Mouse (Mus musculus) heart, embryonic 12.5 days (tissue): Measurements from ENCODE around the gene Styxl1. TPM values are rescaled to one million over a fixed set of nuclear protein-coding genes. Genes with fewer than 3 reads are reported as not detected.

ENCODE experiments used
- ATAC-seq: fragments of 200-750 bp; cut with Nextera tagmentation; 2 replicates; pipeline ENCODE4 v1.8.0; 2017; ENCODE audit warnings: moderate TSS enrichment, moderate library complexity; ENCODE audit not compliant: insufficient number of reproducible peaks, low FRiP score
- H3K27ac ChIP-seq: fragments of 300-500 bp; sonication (generic); 2 replicates; pipeline ENCODE4 v1.5.1; 2016; ENCODE audit warnings: mild to moderate bottlenecking, moderate library complexity; ENCODE audit not compliant: poor library complexity, severe bottlenecking
- H3K27me3 ChIP-seq: fragments of 300-500 bp; sonication (generic); replicated peaks from 2 replicates; pipeline ENCODE4 v1.6.1; 2016; ENCODE audit warnings: mild to moderate bottlenecking, moderate library complexity
- H3K36me3 ChIP-seq: fragments of 300-500 bp; sonication (generic); 2 replicates; pipeline ENCODE4 v1.6.1; 2016; ENCODE audit warnings: mild to moderate bottlenecking, moderate library complexity
- H3K4me1 ChIP-seq: fragments of 300-500 bp; sonication (generic); replicated peaks from 2 replicates; pipeline ENCODE4 v1.6.1; 2016; ENCODE audit warnings: mild to moderate bottlenecking
- H3K4me2 ChIP-seq: fragments of 300-500 bp; sonication (generic); 2 replicates; pipeline ENCODE4 v1.6.1; 2016; ENCODE audit warnings: mild to moderate bottlenecking, moderate library complexity
- H3K4me3 ChIP-seq: fragments of 300-500 bp; sonication (generic); 2 replicates; pipeline ENCODE4 v1.5.1; 2016; ENCODE audit warnings: mild to moderate bottlenecking
- H3K9ac ChIP-seq: fragments of 300-500 bp; sonication (generic); 2 replicates; pipeline ENCODE4 v1.6.1; 2016; ENCODE audit warnings: mild to moderate bottlenecking, moderate library complexity
- H3K9me3 ChIP-seq: fragments of 300-500 bp; sonication (generic); replicated peaks from 2 replicates; pipeline ENCODE4 v1.6.1; 2016; ENCODE audit warnings: mild to moderate bottlenecking, moderate library complexity
- WGBS: fragments of 180-500 bp; shearing (Covaris S2); methylation state at CpG from one replicate; pipeline ENCODE4 v1.1.7; 2016; 5-methylcytosine and 5-hydroxymethylcytosine counted together
- polyA plus RNA-seq: library from polyadenylated mRNA; unstranded; fragments of >200 nt; fragmentation: Nextera tagmentation; extraction: Ambion mirVana; gene quantifications from 2 replicates; pipeline ENCODE4 v1.2.1, GENCODE M21; 2016

Gene Styxl1
- polyA plus RNA-seq, 1 experiment from 2014 or later, result not detected

- H3K9ac ChIP-seq, result no peak overlapping the region
- H3K27me3 ChIP-seq, result no peaks in the 10 kb centered on the region
- H3K4me1 ChIP-seq, result peaks cover 9% of the 10 kb centered on the region; the same call in 1 of the 2 replicates
- WGBS, result 92% methylated on average over 16 of the region's 16 CpGs
- no peak overlapping the region for H3K4me2 ChIP-seq
- H3K36me3 ChIP-seq, result peaks cover 74% of the 10 kb centered on the region
- no peaks in the 10 kb centered on the region for H3K9me3 ChIP-seq
- no peak overlapping the region for H3K27ac ChIP-seq
- ATAC-seq, result no peak
- no peak overlapping the region for H3K4me3 ChIP-seq
Observed at GRCm38 (mm10) chr5:135736544-135736943, 41.6 kb downstream of the Styxl1 start.

GRCm38 (mm10) chr5:135735741-135736140, 42.4 kb downstream of the Styxl1 start:
- H3K4me2 ChIP-seq, result no peak overlapping the region
- 87% methylated on average over 13 of the region's 13 CpGs for WGBS
- H3K9ac ChIP-seq, result no peak overlapping the region
- no peak for ATAC-seq
- no peak overlapping the region for H3K27ac ChIP-seq
- peaks cover 9% of the 10 kb centered on the region; the same call in 1 of the 2 replicates for H3K4me1 ChIP-seq
- peaks cover 74% of the 10 kb centered on the region for H3K36me3 ChIP-seq
- no peaks in the 10 kb centered on the region for H3K9me3 ChIP-seq
- no peaks in the 10 kb centered on the region for H3K27me3 ChIP-seq
- H3K4me3 ChIP-seq, result no peak overlapping the region

DNA sequence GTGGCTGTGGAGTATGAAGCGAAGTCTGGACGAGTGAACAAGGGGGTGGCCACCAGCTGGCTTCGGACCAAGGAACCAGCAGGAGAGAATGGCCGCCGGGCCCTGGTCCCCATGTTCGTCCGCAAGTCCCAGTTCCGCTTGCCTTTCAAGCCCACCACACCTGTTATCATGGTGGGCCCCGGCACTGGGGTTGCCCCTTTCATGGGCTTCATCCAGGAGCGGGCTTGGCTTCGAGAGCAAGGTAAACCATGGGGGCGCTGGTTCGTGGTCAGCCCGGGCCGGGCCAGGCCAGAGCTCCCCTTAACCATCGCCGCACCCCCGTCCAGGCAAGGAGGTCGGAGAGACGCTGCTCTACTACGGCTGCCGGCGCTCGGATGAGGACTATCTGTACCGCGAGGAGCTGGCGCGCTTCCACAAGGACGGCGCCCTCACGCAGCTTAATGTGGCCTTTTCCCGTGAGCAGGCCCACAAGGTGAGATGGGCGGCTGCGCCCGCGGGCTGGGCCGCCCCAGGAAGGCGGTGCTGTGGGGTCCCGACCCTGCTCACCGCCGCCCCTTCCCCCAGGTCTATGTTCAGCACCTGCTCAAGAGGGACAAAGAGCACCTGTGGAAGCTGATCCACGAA, 44.0 kb downstream of the Styxl1 start:
- H3K27me3 ChIP-seq, result no peaks in the 10 kb centered on the region
- H3K36me3 ChIP-seq, result peaks cover 84% of the 10 kb centered on the region
- H3K4me1 ChIP-seq, result peaks cover 9% of the 10 kb centered on the region; the same call in 1 of the 2 replicates
- ATAC-seq, result no peak
- H3K9ac ChIP-seq, result no peak overlapping the region
- H3K4me3 ChIP-seq, result no peak overlapping the region
- H3K9me3 ChIP-seq, result no peaks in the 10 kb centered on the region
- H3K4me2 ChIP-seq, result no peak overlapping the region
- WGBS, result 85% methylated on average over 42 of the region's 42 CpGs
- no peak overlapping the region for H3K27ac ChIP-seq

- ATAC-seq, result no peak
- no peak overlapping the region for H3K9ac ChIP-seq
- H3K36me3 ChIP-seq, result peaks cover 86% of the 10 kb centered on the region
- no peaks in the 10 kb centered on the region for H3K27me3 ChIP-seq
- no peaks in the 10 kb centered on the region for H3K9me3 ChIP-seq
- 81% methylated on average over 4 of the region's 4 CpGs for WGBS
- no peak overlapping the region for H3K4me2 ChIP-seq
- no peak overlapping the region for H3K27ac ChIP-seq
- peaks cover 6% of the 10 kb centered on the region; the same call in 1 of the 2 replicates for H3K4me1 ChIP-seq
- no peak overlapping the region for H3K4me3 ChIP-seq
Observed at GRCm38 (mm10) chr5:135733071-135733470, 45.1 kb downstream of the Styxl1 start.

GRCm38 (mm10) chr5:135731322-135731721, 46.9 kb downstream of the Styxl1 start:
- no peak for ATAC-seq

GRCm38 (mm10) chr5:135730916-135731315, 47.3 kb downstream of the Styxl1 start:
- Histone ChIP-seq H3K4me2 (no peak overlapping the region), H3K27ac (no peak overlapping the region), H3K9ac (no peak overlapping the region), H3K36me3 (peaks cover 69% of the 10 kb centered on the region), H3K4me3 (no peak overlapping the region), H3K27me3 (no peaks in the 10 kb centered on the region), H3K9me3 (no peaks in the 10 kb centered on the region), H3K4me1 (peaks cover 19% of the 10 kb centered on the region)
- 92% methylated on average over 10 of the region's 10 CpGs for WGBS
- no peak for ATAC-seq

More at GRCm38 (mm10) chr5:135731322-135731721, 46.9 kb downstream of the Styxl1 start:
- Histone ChIP-seq H3K9me3 (no peaks in the 10 kb centered on the region), H3K27ac (no peak overlapping the region), H3K36me3 (peaks cover 73% of the 10 kb centered on the region), H3K9ac (no peak overlapping the region), H3K4me1 (peaks cover 15% of the 10 kb centered on the region), H3K27me3 (no peaks in the 10 kb centered on the region), H3K4me2 (no peak overlapping the region), H3K4me3 (no peak overlapping the region)
- 91% methylated on average over 16 of the region's 16 CpGs for WGBS

DNA sequence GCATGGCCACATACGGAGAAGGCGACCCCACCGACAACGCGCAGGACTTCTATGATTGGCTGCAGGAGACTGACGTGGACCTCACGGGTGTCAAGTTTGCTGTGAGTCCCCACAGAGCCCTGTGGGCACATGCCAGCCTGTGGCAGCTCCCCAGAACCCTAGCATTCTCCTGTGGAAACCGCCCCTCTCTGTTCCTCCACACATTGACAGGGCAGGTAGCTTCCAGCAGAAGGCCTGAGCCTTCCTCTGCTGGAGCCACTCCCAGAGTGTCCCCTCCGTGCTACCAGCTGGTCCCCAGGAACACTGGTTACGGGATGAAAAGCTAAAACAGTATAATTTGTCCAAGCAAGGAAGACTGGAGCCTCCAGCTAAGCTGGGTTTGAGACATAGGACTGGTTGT, 47.9 kb downstream of the Styxl1 start:
- no peaks in the 10 kb centered on the region for H3K27me3 ChIP-seq
- no peak for ATAC-seq
- WGBS, result 93% methylated on average over 10 of the region's 10 CpGs
- H3K4me2 ChIP-seq, result no peak overlapping the region
- H3K9ac ChIP-seq, result no peak overlapping the region
- peaks cover 26% of the 10 kb centered on the region for H3K4me1 ChIP-seq
- H3K4me3 ChIP-seq, result no peak overlapping the region
- H3K27ac ChIP-seq, result no peak overlapping the region
- peaks cover 63% of the 10 kb centered on the region for H3K36me3 ChIP-seq
- no peaks in the 10 kb centered on the region for H3K9me3 ChIP-seq

- ATAC-seq, result no peak
- Histone ChIP-seq H3K4me3 (no peak overlapping the region), H3K4me1 (peaks cover 35% of the 10 kb centered on the region), H3K27ac (no peak overlapping the region), H3K4me2 (no peak overlapping the region), H3K27me3 (no peaks in the 10 kb centered on the region), H3K9ac (no peak overlapping the region), H3K9me3 (no peaks in the 10 kb centered on the region), H3K36me3 (peaks cover 53% of the 10 kb centered on the region)
- 91% methylated on average over 13 of the region's 13 CpGs for WGBS
Observed at GRCm38 (mm10) chr5:135729351-135729750, 48.8 kb downstream of the Styxl1 start.

GRCm38 (mm10) chr5:135728361-135728760, 49.8 kb downstream of the Styxl1 start:
- H3K9me3 ChIP-seq, result no peaks in the 10 kb centered on the region
- no peaks in the 10 kb centered on the region for H3K27me3 ChIP-seq
- peaks cover 43% of the 10 kb centered on the region for H3K4me1 ChIP-seq
- H3K4me3 ChIP-seq, result no peak overlapping the region
- H3K27ac ChIP-seq, result no peak overlapping the region
- peaks cover 44% of the 10 kb centered on the region for H3K36me3 ChIP-seq
- H3K9ac ChIP-seq, result no peak overlapping the region
- 89% methylated on average over 13 of the region's 13 CpGs for WGBS
- ATAC-seq, result no peak
- H3K4me2 ChIP-seq, result no peak overlapping the region

DNA sequence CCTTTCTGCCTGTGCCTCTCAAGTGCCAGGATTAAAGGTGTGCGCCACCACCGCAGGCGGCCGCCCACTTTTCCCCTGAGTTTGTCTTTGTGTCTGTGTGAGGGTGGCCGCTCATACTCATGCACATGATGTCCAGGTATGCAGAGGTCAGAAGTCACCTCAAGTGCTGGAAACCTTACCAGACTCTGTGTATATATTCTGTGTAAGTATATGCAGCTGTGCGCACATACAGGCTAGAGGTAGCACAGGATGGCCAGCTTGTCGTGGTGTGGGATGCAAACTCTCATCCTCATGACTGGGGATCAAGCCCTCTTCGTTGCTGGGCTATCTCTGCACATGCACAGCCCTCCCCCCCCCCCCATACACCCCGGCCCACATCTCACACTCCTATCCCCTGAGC, 50.3 kb downstream of the Styxl1 start:
- H3K4me2 ChIP-seq, result no peak overlapping the region
- no peaks in the 10 kb centered on the region for H3K9me3 ChIP-seq
- no peaks in the 10 kb centered on the region for H3K27me3 ChIP-seq
- no peak for ATAC-seq
- peaks cover 39% of the 10 kb centered on the region for H3K36me3 ChIP-seq
- peaks cover 48% of the 10 kb centered on the region for H3K4me1 ChIP-seq
- H3K4me3 ChIP-seq, result no peak overlapping the region
- no peak overlapping the region for H3K9ac ChIP-seq
- H3K27ac ChIP-seq, result no peak overlapping the region
- WGBS, result 85% methylated on average over 9 of the region's 9 CpGs

DNA sequence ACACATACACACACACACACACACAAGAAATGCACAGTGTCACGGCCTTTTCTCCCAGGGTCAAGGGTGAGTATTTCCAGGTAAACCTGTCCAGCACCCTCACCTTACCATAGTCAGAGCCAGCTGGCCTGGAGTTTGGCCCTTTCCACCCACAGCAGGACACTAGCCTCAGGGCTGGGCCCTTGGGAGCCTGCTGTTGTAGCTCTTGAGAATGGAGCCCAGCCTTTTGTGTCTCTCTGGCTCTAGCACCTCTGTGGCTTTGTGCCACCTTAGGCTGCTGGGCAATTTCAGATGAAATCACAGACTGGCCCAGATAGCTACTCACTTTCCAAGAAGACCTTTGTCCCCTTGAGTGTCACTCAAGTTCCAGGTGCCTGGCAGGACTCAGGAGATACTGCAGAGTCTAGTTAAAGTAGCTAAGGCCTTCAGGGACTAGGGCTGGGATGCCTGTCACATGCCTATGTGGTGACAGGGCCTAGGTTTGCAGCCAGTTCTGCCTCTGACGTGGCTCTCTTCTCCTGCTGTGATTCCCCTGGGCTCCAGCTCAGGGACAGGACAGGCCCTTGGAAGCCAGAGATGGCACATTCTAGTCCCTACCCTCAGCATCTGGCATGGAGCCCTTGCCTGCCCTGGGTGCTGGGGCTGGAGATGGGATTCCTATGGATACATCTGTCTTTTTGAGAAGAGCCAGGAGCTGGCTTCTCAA, 51.4 kb downstream of the Styxl1 start:
- Histone ChIP-seq H3K9me3 (no peaks in the 10 kb centered on the region), H3K9ac (peak overlapping the region; percentile 46), H3K27me3 (no peaks in the 10 kb centered on the region), H3K27ac (peak overlapping the region; percentile 58), H3K4me1 (peaks cover 59% of the 10 kb centered on the region), H3K36me3 (peaks cover 28% of the 10 kb centered on the region), H3K4me3 (no peak overlapping the region), H3K4me2 (no peak overlapping the region)
- ATAC-seq, result no peak
- WGBS, result 60% methylated on average over 2 of the region's 2 CpGs
